Mouse (Mus musculus) ES-E14 (cell line): ENCODE results near the gene Hnf1a. TPM values are rescaled to one million over a fixed set of nuclear protein-coding genes. Genes with fewer than 3 reads are reported as not detected.
"Not testable (repeated sequence)": the region's sequence is repeated elsewhere in the genome, so short reads cannot be mapped to it uniquely, and the experiment has no call there.

Experiments used
- DNase-seq: peaks from one replicate; pipeline ENCODE4 v3.0.0-alpha.2; 2013; ENCODE audit warnings: low read depth, low spot score
- H3K27ac ChIP-seq: 2 replicates; pipeline ENCODE4 v1.5.1; 2012; ENCODE audit warnings: low read depth, mild to moderate bottlenecking, low read length, moderate library complexity, mixed read lengths; ENCODE audit not compliant: poor library complexity, insufficient read depth, severe bottlenecking
- H3K36me3 ChIP-seq: 2 replicates; pipeline ENCODE4 v1.6.1; 2012; ENCODE audit warnings: mild to moderate bottlenecking, low read length, moderate library complexity, mixed read lengths; ENCODE audit not compliant: control insufficient read depth, poor library complexity, insufficient read depth, severe bottlenecking
- H3K4me1 ChIP-seq, 2 experiments: fragments of 150-350 bp in 1 of 2; sonication (generic) in 1 of 2; 2 replicates each; pipeline ENCODE4 v1.6.1; 2012; ENCODE audit warnings: low read length in 2 of 2, mild to moderate bottlenecking in 1 of 2, mixed read lengths in 1 of 2; ENCODE audit not compliant: control insufficient read depth in 2 of 2, insufficient read depth in 2 of 2, poor library complexity in 1 of 2
- H3K4me3 ChIP-seq, 2 experiments: fragments of 150-350 bp in 1 of 2; sonication (generic) in 1 of 2; 2 replicates each; pipeline ENCODE4 v1.5.1; 2012; ENCODE audit warnings: low read length in 2 of 2, low read depth in 1 of 2, mild to moderate bottlenecking in 1 of 2, mixed read lengths in 1 of 2; ENCODE audit not compliant: insufficient read depth in 1 of 2, poor library complexity in 1 of 2, severe bottlenecking in 1 of 2
- H3K9ac ChIP-seq: 2 replicates; pipeline ENCODE4 v1.6.1; 2012; ENCODE audit warnings: low read depth, mild to moderate bottlenecking, low read length, mixed read lengths; ENCODE audit not compliant: poor library complexity, insufficient read depth, severe bottlenecking
- H3K9me3 ChIP-seq: fragments of 150-350 bp; sonication (generic); 2 replicates; pipeline ENCODE4 v1.6.1; 2012; ENCODE audit warnings: low read depth, mild to moderate bottlenecking, low read length; ENCODE audit not compliant: control insufficient read depth, insufficient read depth
- CHD2 ChIP-seq: IDR thresholded peaks from 2 replicates; pipeline ENCODE4 v1.6.1; 2014; ENCODE audit warnings: mild to moderate bottlenecking, low read depth, low read length, inconsistent platforms
- HCFC1 ChIP-seq: IDR thresholded peaks from 2 replicates; pipeline ENCODE4 v1.6.1; 2012; ENCODE audit warnings: low read length, inconsistent platforms, borderline replicate concordance; ENCODE audit not compliant: insufficient read depth
- MAFK ChIP-seq: IDR thresholded peaks from 2 replicates; pipeline ENCODE4 v1.6.1; 2014; ENCODE audit warnings: mild to moderate bottlenecking, low read depth, low read length, inconsistent platforms; ENCODE audit not compliant: insufficient read depth
- ZC3H11A ChIP-seq: IDR thresholded peaks from 2 replicates; pipeline ENCODE4 v1.6.1; 2012; ENCODE audit warnings: low read depth, mild to moderate bottlenecking, inconsistent platforms, low read length, borderline replicate concordance
- ZNF384 ChIP-seq: IDR thresholded peaks from 2 replicates; pipeline ENCODE4 v1.6.1; 2012; ENCODE audit warnings: low read depth, low read length, inconsistent platforms
- in situ Hi-C, 2 experiments: fragments of 600-800 bp; cut with MboI; formaldehyde crosslinking; loops; one replicate each; pipeline ENCODE4 v1.15.1; 2025; ENCODE audit warnings: low sequenced_read_pairs in 2 of 2, inconsistent platforms in 1 of 2; ENCODE audit not compliant: unreplicated experiment in 2 of 2
- total RNA-seq: library from RNA; depleted of rRNA; stranded (reverse); fragments of 300-350 nt; gene quantifications from 2 replicates; pipeline ENCODE4 v1.2.3, GENCODE M21; 2012

Gene Hnf1a
- total RNA-seq, 1 experiment: 2.0 TPM

DNA sequence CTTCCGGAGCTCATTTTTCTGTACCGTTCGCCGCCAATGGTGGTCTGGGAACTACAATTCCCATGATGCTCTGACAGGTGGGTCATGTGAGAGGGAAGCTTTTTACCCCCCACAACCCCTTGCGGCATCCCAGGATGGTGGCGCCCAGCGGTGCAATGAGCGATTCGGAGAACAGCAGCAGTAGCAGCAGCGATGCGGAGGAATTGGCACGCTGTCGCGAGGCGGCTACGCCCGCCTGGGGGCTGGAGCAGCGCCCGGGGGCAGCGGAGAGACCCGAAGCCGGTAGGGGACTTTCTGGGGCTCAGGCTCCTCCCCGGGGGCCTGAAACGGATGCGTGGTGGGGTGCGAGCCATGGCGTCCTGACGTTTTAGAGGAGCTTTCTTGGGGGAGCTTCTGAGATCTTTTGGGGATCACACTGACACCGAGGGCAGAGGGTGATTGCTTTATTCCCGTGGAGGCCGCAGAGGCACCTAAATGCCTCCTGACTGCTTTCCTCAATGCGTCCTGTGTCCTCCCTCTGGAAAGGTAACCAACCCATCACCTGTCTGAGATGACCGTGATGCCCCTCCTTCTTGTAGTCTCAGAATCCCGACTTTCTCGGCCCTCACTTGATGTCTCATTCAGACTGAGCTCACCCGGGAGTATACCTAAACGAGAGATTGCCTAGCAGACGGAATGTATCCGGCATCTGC lies 28.7 kb downstream of the Hnf1a start, which contains the start of gene 2210016L21Rik:
Gene 2210016L21Rik (plus strand): TSS at position 85 of the 692 bp plus-strand sequence.
- peak within 1 kb of the TSS; percentile 94 for H3K9ac ChIP-seq
- DNase-seq: peak; percentile 82
- peaks cover 19% of the 10 kb centered on the region for H3K36me3 ChIP-seq
- H3K9me3 ChIP-seq: no peaks in the 10 kb centered on the region
- peak within 1 kb of the TSS; percentile 91 to 97 for H3K4me3 ChIP-seq
- peaks cover 3 to 8% of the 10 kb centered on the region in 2 experiments; a peak in 3 of 4 replicates for H3K4me1 ChIP-seq
- TF ChIP-seq HCFC1 (peak; percentile 99), ZNF384 (no peak), MAFK (no peak), CHD2 (no peak), ZC3H11A (no peak)
- in situ Hi-C loops: no loop called here
- peak within 1 kb of the TSS; percentile 57 for H3K27ac ChIP-seq

DNA sequence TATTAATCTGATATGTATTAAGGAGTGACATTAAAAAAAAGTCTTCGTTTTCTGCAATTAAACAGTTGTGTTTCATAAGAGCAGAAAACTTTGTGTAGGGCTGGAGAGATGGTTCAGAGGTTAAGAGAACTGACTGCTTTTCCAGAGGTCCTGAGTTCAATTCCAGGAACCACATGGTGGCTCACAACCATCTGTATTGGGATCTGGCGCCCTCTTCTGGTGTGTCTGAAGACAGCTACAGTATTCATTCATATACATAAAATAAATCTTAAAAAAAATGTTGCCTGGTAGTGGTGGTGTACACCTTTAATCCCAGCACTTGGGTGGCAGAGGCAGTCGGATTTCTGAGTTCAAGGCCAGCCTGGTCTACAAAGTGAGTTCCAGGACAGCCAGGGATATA lies 29.8 kb downstream of the Hnf1a start:
- DNase-seq, H3K9me3 ChIP-seq, in situ Hi-C loops, H3K9ac ChIP-seq, H3K36me3 ChIP-seq, H3K4me3 ChIP-seq, H3K27ac ChIP-seq: not testable (repeated sequence)
- H3K4me1 ChIP-seq: peaks cover 8 to 11% of the 10 kb centered on the region in 2 experiments; a peak in 3 of 4 replicates

DNA sequence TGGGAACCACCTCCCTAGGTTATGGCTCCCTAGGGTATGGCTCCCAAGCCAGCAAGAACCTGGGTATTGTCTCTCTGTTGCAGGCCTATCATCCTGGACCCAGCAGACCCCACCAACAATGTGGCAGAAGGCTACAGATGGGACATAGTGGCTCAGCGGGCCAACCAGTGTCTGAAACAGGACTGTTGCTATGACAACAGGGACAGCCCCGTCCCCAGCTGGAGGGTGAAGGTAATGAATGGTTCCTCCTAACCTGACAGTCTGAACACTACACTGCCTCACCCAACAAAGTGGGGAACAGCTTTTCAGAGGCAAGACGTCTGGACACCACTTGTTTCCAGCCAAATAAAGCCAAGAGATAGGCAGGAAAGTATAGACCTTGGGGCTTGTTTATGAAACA lies 35.1 kb downstream of the Hnf1a start:
- TF ChIP-seq CHD2 (no peak), MAFK (no peak), HCFC1 (no peak), ZC3H11A (no peak), ZNF384 (no peak)

DNA sequence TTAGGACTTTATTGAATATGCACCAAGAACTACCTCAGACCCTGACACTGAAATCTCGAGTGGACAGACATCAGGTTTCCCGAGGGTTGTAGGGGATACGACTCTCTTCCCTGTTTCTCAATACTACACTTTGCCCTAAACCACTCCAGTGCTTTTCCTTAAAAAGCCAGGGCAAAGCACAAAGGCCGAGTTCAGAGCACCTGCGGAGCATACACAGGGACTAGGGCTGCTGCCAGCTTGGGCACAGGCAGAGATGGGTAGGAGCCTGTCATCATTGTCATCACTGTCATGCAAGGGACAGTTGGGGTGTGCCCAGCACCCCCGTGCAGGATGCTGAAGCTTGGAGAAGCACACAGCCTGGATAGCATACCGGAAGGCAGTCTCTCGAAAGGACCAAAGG lies 37.7 kb downstream of the Hnf1a start:
- TF ChIP-seq ZNF384 (no peak), HCFC1 (no peak), ZC3H11A (no peak), CHD2 (no peak)
- Histone ChIP-seq H3K4me3 (no peak overlapping the region), H3K27ac (no peak overlapping the region), H3K4me1 (peaks cover 8 to 20% of the 10 kb centered on the region in 2 experiments; a peak in 3 of 4 replicates), H3K9me3 (no peaks in the 10 kb centered on the region), H3K9ac (no peak overlapping the region), H3K36me3 (no peaks in the 10 kb centered on the region)
- no peak for DNase-seq
- in situ Hi-C loops: no loop called here

More for the DNA sequence above, 35.1 kb downstream of the Hnf1a start:
- no peak overlapping the region for H3K4me3 ChIP-seq
- H3K9me3 ChIP-seq: no peaks in the 10 kb centered on the region
- in situ Hi-C loops: no loop called here
- no peak for DNase-seq
- H3K4me1 ChIP-seq: peaks cover 8 to 20% of the 10 kb centered on the region in 2 experiments; a peak in 3 of 4 replicates
- no peak overlapping the region for H3K27ac ChIP-seq
- no peaks in the 10 kb centered on the region for H3K36me3 ChIP-seq
- H3K9ac ChIP-seq: no peak overlapping the region

DNA sequence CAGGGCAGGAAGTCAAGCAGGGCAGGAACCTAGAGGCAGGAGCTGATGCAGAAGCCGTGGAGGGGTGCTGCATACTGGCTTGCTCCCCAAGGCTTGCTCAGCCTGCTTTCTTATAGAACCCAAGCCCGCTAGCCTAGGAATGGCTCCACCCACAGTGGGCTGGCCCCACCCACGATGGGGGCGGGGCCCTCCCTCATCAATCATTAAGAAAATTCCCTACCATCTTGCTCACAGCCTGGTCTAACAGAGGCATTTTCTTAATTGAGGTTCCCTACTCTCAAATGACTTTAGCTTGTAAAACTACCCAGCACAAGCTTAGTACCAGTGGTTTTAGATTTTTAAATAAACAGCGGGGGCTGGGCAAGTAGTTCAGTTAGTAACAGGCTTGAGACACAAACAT lies 39.3 kb downstream of the Hnf1a start:
- H3K9ac ChIP-seq: no peak overlapping the region
- in situ Hi-C loops: no loop called here

More for the DNA sequence above, 39.3 kb downstream of the Hnf1a start:
- Histone ChIP-seq H3K36me3 (no peaks in the 10 kb centered on the region), H3K4me3 (no peak overlapping the region), H3K4me1 (peaks cover 0 to 13% of the 10 kb centered on the region in 2 experiments; a peak in 2 of 4 replicates), H3K9me3 (no peaks in the 10 kb centered on the region), H3K27ac (no peak overlapping the region)
- TF ChIP-seq ZC3H11A: no peak
- TF ChIP-seq MAFK: no peak
- no peak for TF ChIP-seq HCFC1
- TF ChIP-seq CHD2: no peak
- TF ChIP-seq ZNF384: no peak
- DNase-seq: no peak
